ENCODE assay signal across 7 mouse cellular contexts in genomic region chr19:46326756-46327305, GRCm38 (mm10). TPM values are rescaled to one million over a fixed set of nuclear protein-coding genes. Genes with fewer than 3 reads are reported as not detected.
DNase-seq lines count a peak whose midpoint lies in the region; ATAC-seq and TF ChIP-seq lines count a peak whose summit lies in the region.

Gene Psd (minus strand): TSS chr19:46327156.

- no peak for TF ChIP-seq EP300 in lung, postnatal 0 days (IDR thresholded peaks at IDR 0.05)

- H3K9me3 ChIP-seq in ES-E14 (ENCODE audit: control insufficient read depth, insufficient read depth, low read depth, low read length) = no peaks in the 10 kb centered on the region
- H3K9me3 ChIP-seq in heart, embryonic 16.5 days (replicated peaks; ENCODE audit: control insufficient read depth, low read length) = no peaks in the 10 kb centered on the region
- no peaks in the 10 kb centered on the region for H3K9me3 ChIP-seq in lung, postnatal 0 days (ENCODE audit: low read length)

- peaks cover 9% of the 10 kb centered on the region; the same call in 1 of the 2 replicates for H3K36me3 ChIP-seq in ES-E14 (ENCODE audit: control insufficient read depth, insufficient read depth, low read length, poor library complexity, severe bottlenecking)
- H3K36me3 ChIP-seq in heart, embryonic 16.5 days (ENCODE audit: control insufficient read depth, insufficient read depth) = peaks cover 10% of the 10 kb centered on the region; the same call in 1 of the 2 replicates
- H3K36me3 ChIP-seq in lung, postnatal 0 days (ENCODE audit: insufficient read depth, low read length) = 0 out of 2 replicates have a peak, but pooled peaks cover 3% of the 10 kb centered on the region

- peaks cover 3 to 8% of the 10 kb centered on the region in 2 experiments; a peak in 2 of 4 replicates for H3K4me1 ChIP-seq in ES-E14 (ENCODE audit: control insufficient read depth in 2 of 2, insufficient read depth in 2 of 2, low read length in 2 of 2, poor library complexity in 1 of 2)
- H3K4me1 ChIP-seq in heart, embryonic 16.5 days (ENCODE audit: control insufficient read depth, insufficient read depth, low read length) = peaks cover 15% of the 10 kb centered on the region
- H3K4me1 ChIP-seq in lung, postnatal 0 days (ENCODE audit: insufficient read depth, low read depth, low read length) = peaks cover 20% of the 10 kb centered on the region

- no peak within 1 kb of the TSS; the same call in 1 of the 2 replicates for H3K27ac ChIP-seq in ES-E14 (ENCODE audit: insufficient read depth, low read depth, low read length, poor library complexity, severe bottlenecking)
- peak within 1 kb of the TSS; percentile 91 for H3K27ac ChIP-seq in heart, embryonic 16.5 days (ENCODE audit: low read length)
- peak within 1 kb of the TSS; percentile 86 for H3K27ac ChIP-seq in lung, postnatal 0 days (ENCODE audit: low read length)

- no peak for TF ChIP-seq CTCF in lung, postnatal 0 days (IDR thresholded peaks at IDR 0.05)

- peak within 1 kb of the TSS; percentile 87 to 99 for H3K4me3 ChIP-seq in ES-E14 (ENCODE audit: insufficient read depth in 1 of 2, low read depth in 1 of 2, low read length in 2 of 2, poor library complexity in 1 of 2, severe bottlenecking in 1 of 2)
- peak within 1 kb of the TSS; percentile 78 for H3K4me3 ChIP-seq in heart, embryonic 16.5 days (ENCODE audit: low read length)
- peak within 1 kb of the TSS; percentile 61 for H3K4me3 ChIP-seq in lung, postnatal 0 days (ENCODE audit: low read depth, low read length)

- in situ Hi-C loops in ES-E14 (cut with MboI; ENCODE audit: low sequenced_read_pairs in 2 of 2, unreplicated experiment in 2 of 2) = no loop called here

- ATAC-seq in heart, embryonic 16.5 days (replicated peaks; ENCODE audit: extremely low read depth, insufficient read depth, low FRiP score) = no peak
- ATAC-seq in lung, postnatal 0 days = no peak

- DNase-seq in B cell, adult 2 months = peak; percentile 64 to 67
- DNase-seq in ES-E14 (ENCODE audit: low read depth, low spot score) = no peak
- DNase-seq in cerebellum, postnatal 36 days = peak; percentile 81 to 82
- peak; percentile 53 for DNase-seq in layer of hippocampus, adult 9-11 months
- peak; percentile 18 for DNase-seq in lung, postnatal 0 days (ENCODE audit: low spot score)
- peak; percentile 78 for DNase-seq in right cerebral cortex, postnatal 25 days

- peak within 1 kb of the TSS; percentile 75 for H3K4me2 ChIP-seq in heart, embryonic 16.5 days (ENCODE audit: low read depth, low read length)
- peak within 1 kb of the TSS; percentile 99 for H3K4me2 ChIP-seq in lung, postnatal 0 days (replicated peaks; ENCODE audit: low read depth, low read length)

- 0 out of 2 replicates have a peak within 1 kb of the TSS, but pooled peaks have one; percentile 86 for H3K9ac ChIP-seq in ES-E14 (ENCODE audit: insufficient read depth, low read depth, low read length, poor library complexity, severe bottlenecking)
- peak within 1 kb of the TSS; percentile 83 for H3K9ac ChIP-seq in heart, embryonic 16.5 days (ENCODE audit: low read length)
- no peak within 1 kb of the TSS for H3K9ac ChIP-seq in lung, postnatal 0 days (replicated peaks; ENCODE audit: low read depth)

- peaks cover 52% of the 10 kb centered on the region for H3K27me3 ChIP-seq in heart, embryonic 16.5 days (ENCODE audit: control insufficient read depth, insufficient read depth, low read length)
- peaks cover 27% of the 10 kb centered on the region for H3K27me3 ChIP-seq in lung, postnatal 0 days (replicated peaks; ENCODE audit: insufficient read depth, low read length)

- 1% methylated on average over 35 of the region's 35 CpGs for WGBS in heart, embryonic 16.5 days
- 2% methylated on average over 33 of the region's 35 CpGs for WGBS in lung, postnatal 0 days

TF ChIP-seq in ES-E14, 5 proteins besides CTCF, POLR2A, EP300 and RAD21:
- TF ChIP-seq MAFK (IDR thresholded peaks at IDR 0.05; ENCODE audit: insufficient read depth, low read depth, low read length) (no peak), HCFC1 (IDR thresholded peaks at IDR 0.05; ENCODE audit: borderline replicate concordance, insufficient read depth, low read length) (peak; percentile 47; the same call in 1 of the 2 replicates)

RNA-seq across cellular contexts. Expression of gene Psd, which starts in this region (rescaled TPM):
- 2.4 and 3.1 TPM in 2 replicates for total RNA-seq in ES-E14 (2012; rRNA removed)
- 4.1 and 5.1 TPM in 2 replicates for polyA plus RNA-seq in heart, embryonic 16.5 days (2015; fragmentation: Nextera tagmentation; extraction: Ambion mirVana)
- 2.7 and 4.9 TPM in 2 replicates for polyA plus RNA-seq in lung, postnatal 0 days (2015; fragmentation: Nextera tagmentation; extraction: Ambion mirVana)
